Mouse (Mus musculus) heart, postnatal 25 days (tissue): Measurements from ENCODE around the gene Ankmy2. TPM values are rescaled to one million over a fixed set of nuclear protein-coding genes. Genes with fewer than 3 reads are reported as not detected.

Source experiments
- DNase-seq: peaks from one replicate; pipeline ENCODE4 v3.0.0; 2022; ENCODE audit warnings: low spot score
- intact Hi-C: fragments of 180-260 bp; cut with DNase I; formaldehyde crosslinking; loops from one replicate; pipeline ENCODE4 v1.15.1; 2025
- total RNA-seq, 2 experiments: library from RNA; stranded (reverse); gene quantifications; 2 replicates each; pipeline ENCODE4 v1.2.3; 2021

The Ankmy2 gene
- 10 to 100 TPM; 15.5 to 17.1 TPM for total RNA-seq

DNA sequence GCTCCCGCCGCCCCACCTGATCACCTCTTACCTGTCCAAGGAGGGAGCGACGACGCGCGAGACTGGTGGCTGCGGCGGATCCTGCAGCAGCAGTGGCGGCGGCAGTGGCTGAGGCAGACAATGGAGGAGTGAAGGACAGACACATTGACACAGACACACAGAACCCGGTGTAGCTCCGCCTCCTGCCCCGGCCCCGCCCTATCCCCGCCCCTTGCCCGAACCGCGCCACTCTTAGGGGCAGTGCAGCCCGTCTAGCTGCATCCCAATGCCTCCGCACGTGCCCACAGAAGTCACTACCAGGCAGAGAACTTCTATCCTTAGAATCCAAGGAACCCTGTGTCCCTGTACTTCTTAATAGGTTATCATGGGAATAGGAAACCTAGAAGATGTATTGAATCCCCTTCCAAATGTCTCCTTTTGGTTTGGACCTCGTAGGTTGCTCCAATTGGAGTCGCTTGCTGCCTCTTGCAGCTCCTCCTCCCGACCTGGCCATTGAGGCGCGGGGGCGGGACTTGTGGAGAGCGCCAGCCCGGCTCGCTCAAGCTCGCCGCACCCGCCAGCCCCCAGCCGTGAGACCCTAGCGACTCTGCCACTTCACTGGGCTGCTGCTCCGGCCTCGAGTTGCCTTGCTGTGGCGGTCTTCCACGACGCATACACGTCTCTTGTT is at the start of gene Ankmy2:
Gene Ankmy2, plus strand, starts transcription at position 478 of the 667 bp plus-strand sequence.
- peak; percentile 81 for DNase-seq
- intact Hi-C loops, result loop anchor here (5.0 kb wide), 2 partner anchors 44 to 129 kb away; no protein-coding TSS in a partner anchor

DNA sequence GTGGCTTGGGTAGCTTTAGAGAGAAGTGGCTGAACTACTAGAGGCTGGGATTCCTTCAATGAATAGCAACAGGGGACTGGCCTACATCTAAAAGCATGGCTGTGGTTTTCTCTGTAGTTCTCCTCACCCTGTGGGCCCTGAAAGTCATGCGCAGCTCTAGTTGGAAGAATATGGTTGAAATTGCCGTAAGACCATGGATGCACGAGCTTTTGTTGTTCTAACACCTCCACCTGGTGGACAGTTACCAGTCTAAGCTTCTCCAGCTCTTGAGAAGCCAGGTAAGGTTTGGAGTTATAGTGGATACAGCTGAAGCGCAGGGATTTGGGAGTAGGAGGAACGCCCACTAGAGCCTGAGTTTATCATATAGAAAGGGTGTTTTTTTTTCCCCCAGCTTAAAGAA is 48.5 kb upstream of the Ankmy2 start:
- intact Hi-C loops, result no loop called here
- no peak for DNase-seq

DNA sequence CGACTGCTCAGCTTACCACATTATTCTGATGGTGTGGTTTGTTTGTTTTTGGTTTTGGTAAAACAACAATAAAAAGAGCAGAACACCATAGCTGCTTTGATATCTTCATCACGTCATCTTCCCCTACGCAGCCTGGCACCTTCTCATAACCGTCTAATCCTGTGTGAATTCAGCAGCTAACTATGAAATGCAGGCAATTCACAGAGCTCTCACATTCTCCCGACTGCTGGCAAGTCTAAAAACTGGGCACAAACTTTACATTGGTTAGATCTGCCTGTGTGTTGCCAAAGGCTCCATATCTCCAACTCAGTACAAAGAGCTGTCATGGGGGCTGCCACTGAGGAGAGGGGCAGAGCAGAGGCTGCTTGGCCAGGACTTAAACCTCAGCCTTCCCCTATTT is 46.5 kb upstream of the Ankmy2 start:
- DNase-seq, result no peak
- intact Hi-C loops, result loop anchor here (5.0 kb wide), 2 partner anchors 47 to 213 kb away; partner anchors contain the start of genes Ankmy2 and Bzw2

DNA sequence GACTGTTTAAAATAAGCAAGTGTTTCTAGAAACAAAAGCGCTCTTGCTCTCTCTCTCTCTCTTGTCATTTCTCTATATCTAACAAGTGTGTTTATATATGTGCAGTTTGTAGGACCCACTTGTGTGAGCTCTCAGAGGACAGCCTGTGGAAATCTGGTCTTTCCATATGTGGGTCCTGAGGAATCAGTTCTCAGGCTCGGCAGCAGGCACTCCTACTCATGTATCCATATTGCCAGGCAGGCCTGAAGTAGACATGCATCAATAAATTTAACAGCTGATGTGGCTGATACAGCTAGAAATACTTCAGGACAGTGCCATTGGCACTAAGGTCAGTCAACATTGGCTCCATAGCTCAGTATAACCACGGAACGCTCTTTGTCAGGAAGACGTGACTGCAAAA is 45.8 kb upstream of the Ankmy2 start:
- DNase-seq, result no peak
- intact Hi-C loops, result loop anchor here (5.0 kb wide), 2 partner anchors 46 to 214 kb away; partner anchors contain the start of genes Ankmy2 and Bzw2

DNA sequence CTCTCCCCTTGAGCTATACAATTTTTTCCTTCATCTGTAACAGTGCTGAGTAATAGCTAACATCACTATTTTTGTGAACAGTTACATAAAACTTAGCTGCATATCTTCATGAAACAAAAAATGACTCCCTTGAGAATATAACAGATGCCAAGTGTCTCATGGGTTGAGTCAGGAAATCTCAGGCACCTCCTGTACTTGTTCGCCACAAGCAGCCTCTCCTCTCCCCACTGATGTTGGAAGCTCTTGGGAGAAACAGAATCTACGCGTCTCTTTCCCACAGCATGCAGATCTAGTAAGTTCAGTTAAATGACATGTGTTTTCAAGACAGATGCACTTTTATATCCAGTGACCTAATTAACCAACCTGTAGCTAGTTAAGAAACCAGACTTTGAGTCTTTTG is 44.8 kb upstream of the Ankmy2 start:
- intact Hi-C loops, result loop anchor here (5.0 kb wide), 2 partner anchors 45 to 215 kb away; partner anchors contain the start of genes Ankmy2 and Bzw2
- no peak for DNase-seq

DNA sequence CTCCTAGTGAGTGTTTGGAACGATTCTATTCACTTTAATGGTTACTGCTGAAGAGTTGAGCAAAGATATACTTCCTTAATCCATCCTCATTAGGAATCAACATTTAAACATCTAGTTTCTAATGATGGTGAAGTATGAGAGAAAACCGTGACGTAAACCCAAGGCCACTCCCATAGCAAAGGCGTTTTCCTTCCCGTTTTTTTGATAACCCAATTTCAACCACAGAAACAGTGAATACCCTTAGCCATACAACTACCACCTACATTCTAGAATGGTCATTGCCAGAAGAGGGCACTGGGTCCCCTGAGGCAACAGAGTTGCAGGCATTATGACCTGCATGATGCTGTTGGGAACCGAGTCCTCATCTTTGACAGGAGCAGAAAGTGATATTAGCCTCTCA is 39.8 kb upstream of the Ankmy2 start:
- intact Hi-C loops, result no loop called here

DNA sequence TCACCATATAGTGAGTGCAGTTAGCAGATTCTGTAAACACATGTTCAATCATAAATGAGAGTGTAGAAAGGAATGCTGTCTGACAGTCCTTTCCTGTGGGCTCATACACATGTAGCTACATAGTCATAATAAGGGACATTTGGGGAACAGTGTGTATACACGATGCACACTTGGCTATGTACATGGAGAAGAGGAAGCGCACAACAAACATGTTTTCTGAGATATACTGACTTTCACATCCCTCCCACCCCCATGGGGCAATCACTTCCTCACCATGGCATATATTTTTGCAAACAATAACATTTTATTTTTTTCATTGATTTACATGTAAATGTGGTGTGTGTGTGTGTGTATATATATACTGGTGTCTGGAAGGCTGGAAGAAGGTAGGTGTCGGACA is 37.7 kb upstream of the Ankmy2 start:
- intact Hi-C loops, result no loop called here
- DNase-seq, result no peak

More for the DNA sequence above, 39.8 kb upstream of the Ankmy2 start:
- no peak for DNase-seq

DNA sequence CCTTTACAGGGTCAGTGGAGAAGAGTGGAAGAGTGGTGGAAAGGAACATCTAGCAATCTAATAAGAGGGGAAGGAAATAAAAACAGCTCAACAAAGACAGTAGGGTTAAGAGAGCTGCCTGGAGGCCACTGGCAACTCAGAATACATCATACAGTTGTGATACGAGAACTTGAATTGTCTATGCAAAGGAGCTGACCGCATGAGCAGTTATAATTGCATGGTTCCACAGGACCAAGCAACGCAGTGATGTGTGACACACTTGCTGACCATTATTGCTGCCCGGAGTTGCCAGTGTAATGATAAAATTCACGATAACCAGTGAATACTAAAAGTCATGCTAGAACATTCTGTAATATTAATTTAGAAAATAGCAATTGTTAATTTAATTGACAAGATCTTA is 30.9 kb upstream of the Ankmy2 start:
- no peak for DNase-seq
- intact Hi-C loops, result no loop called here

DNA sequence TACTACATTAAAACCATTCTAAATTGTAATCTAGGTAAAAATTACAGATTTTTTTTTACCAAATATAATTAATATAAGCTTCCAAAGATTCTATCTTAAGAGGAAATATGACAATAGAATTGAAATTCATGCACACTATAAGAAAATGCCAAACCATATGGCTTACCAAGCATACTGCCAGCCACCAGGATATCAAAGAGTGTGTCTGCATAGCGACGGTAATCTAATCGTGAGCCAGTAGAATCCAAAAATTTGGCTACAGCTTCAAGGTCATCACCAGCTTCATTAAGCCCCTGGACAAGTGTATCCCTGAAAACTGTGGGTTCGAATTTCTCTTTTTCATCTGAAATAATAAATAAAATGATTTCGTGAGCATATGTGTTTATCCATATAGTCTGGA is 27.1 kb upstream of the Ankmy2 start:
- intact Hi-C loops, result no loop called here
- no peak for DNase-seq

DNA sequence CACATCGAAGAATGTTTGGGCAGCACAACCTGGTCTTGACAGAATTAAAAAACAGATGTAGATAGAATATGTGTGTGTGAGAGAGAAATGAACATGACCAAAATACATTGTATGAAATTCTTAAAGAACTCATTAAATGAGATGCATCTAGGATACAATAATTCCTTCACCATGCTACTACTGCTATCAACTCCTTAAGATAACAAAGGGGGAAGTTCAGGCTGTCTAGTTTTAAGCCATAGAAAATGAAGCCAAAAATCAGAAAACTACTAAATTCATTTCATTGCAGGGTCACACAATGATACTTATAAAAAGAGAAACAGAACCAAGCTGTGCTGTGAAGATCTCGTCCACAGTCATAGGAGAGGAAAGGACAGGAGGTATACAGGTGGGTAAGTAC is 24.7 kb upstream of the Ankmy2 start:
- intact Hi-C loops, result no loop called here
- no peak for DNase-seq

DNA sequence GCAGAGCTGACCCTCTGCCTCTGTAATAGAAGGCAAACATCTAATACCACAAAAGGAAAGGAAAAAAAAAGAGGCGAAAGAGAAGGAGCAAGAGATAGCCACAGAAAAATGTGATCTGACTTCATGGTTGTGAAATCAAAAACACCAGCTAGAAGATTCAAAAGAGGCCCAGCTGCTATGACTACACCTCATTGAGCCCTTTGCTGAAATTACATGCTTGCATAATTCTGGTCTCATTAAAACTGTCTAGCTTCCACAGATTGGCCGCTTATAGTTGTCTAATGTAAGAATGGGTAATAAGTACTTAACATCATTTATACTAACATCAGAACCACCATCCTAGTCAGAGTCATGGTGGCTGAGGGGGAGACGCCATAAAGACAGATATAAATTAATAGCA is 24.2 kb upstream of the Ankmy2 start:
- intact Hi-C loops, result no loop called here

DNA sequence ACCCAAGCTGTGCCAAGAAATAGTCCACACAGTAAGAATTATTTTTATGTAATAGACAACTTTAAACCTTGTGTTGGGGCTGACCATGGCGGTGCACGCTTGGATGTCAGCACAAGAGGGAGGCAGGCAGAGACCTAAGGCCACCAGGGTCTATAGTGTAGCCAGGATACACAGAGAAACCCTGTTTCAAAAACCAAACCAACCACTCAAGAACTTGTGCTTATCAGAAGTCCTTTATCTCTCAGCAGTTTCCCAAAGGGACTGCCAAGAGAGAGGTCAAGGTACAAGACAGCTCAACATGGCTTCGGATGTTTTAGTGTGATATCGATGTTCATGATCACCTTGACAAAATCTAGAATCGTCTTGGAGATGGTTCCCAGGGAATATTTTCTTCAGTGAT is 23.4 kb upstream of the Ankmy2 start:
- DNase-seq, result no peak
- intact Hi-C loops, result no loop called here

More for the DNA sequence above, 24.2 kb upstream of the Ankmy2 start:
- DNase-seq, result no peak

DNA sequence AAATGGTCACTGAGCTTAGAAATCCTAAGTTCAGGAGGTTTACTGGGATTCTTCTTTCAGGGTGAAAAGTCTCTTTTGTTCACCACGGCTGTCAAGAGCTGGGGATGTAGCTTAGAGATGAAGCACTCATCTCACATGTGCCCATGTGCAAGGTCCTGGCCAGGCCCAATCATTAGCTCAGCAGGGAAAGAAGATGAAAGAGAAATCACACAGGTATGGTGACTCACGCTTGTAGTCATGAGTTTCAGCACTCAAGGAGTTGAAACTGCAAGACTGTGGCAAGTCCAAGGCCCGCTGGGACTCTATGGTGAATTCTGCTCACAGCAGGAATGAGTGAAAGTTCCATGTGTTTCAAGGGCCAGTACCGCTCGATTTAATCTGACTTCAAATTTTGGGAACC is 22.8 kb upstream of the Ankmy2 start:
- intact Hi-C loops, result no loop called here
- no peak for DNase-seq

DNA sequence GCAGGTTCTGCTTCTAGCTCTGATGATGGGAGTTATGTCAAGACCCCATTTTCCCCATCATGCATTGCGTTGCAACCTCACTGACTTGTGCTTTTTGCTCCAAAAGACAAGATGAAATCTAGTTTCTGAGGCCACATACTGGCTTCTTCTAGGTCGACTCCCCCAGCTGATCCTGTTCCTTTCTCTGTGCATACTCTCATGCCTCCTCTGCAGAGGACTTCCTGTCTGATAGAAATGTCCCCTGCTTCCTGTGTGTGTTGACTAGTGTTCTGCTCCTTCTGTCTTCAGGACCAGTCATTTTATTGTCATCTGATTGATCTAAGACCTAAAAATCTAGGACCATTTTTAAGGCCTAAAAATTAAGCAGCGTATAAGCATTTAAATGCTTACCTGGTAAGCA is 21.5 kb upstream of the Ankmy2 start:
- DNase-seq, result no peak
- intact Hi-C loops, result no loop called here

DNA sequence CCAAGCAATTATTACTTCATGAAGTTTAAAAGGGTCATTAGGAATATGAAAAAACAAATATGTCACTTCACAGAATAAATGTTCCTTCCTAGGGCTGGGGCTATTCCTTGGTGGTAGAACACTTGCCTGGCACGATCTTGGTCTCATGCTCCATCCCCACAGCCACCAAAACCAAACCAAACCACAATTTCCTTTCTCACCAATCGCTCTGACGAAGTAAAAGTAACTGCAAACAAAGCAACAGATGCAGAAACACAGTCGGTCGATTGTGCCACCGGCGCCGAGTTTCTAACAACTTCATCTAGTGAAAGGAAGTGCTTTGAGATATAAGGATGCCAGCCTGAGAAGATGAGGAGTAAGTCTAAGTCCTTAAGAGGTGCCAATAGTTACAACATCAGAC is 20.6 kb upstream of the Ankmy2 start:
- intact Hi-C loops, result no loop called here
- DNase-seq, result no peak

DNA sequence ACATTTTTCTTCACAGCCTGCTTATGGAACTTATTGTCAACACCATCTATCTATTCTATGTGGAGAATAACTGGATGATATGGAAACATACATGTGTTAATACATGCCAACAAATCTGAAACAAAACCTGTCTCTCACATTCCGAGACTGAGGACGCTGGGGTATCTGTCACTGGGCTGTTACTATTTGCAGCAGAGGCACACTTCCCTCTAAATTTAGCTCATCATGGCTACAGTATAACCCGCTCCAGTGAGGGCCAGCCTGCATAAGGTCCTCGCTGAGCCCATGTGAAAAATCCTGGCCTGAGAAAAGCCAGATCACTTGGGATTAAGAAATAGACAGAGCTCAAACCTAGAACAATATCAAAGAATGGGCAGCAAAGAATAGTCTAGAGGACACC is 19.7 kb upstream of the Ankmy2 start:
- intact Hi-C loops, result no loop called here
- DNase-seq, result no peak

DNA sequence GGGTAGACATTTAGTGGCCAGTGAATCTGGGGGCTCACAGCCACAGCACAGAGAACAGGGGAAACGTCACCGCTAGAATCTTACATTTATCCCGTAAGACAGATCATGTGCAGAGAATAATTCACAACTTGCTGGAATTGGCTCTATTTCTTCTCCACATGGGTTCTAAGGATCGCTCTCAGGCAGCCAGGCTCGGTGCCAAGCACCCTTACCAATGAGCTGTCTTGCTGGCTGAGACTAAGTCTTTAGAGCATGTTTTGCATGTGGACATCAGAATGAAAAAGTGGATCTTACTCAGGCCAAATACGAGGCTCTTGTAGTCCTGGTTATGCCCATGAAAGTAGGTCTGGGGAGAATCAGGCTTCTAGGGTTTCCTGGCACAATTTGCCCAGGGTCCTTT is 16.5 kb upstream of the Ankmy2 start:
- intact Hi-C loops, result no loop called here
- DNase-seq, result no peak

DNA sequence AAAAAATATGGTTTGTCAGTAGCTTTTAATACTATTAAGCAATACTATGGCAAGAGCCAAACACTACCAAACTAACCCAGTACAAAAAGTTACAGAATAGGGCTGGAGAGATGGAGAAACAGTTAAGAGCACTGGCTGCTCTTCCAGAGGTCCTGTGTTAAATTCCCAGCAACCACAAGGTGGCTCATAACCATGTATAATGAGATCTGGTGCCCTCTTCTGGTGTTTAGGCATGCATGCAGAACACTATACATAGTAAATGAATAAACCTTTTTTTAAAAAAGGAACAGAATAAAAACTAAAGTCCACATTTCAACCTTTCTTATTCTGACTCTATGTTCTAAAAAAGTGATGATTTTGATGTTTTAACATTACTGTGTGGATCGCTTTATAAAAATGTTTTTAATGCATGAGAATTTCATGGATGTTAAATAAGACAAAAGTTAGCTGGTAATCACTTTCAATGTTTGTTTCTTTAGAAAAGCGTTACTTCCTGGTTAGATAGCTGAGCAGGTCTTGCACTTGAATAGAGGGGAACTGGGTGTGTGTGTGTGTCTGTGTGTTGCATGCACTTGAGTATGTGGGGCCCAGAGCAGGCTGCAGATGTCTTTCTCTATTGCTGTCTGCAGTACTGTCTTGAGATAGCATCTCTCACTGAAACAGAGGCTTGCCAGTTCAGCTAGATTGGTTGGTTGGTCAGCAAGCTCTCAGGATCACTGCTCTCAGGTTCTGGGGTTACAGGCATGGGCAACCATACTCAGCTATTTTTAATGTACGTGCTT is 10.5 kb upstream of the Ankmy2 start:
- intact Hi-C loops, result no loop called here
- no peak for DNase-seq

DNA sequence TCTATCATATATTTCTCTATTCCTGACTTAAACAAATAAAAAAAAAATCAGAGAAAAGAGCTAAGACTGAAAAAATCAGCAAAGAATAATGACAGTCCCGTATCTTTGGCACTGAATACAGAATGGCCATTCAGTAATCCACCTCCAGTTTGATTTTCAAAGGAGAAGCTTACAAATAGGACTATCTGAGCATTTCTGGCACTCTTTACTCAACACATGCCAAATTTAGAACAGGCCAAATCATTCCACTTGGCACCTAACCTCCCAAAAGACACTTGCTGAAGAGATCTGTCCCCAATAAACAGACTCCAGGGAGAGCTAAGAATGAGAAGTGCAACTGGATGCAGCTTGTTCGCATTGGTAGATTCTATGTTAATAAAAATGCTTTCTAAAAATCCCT is 6.6 kb upstream of the Ankmy2 start:
- intact Hi-C loops, result no loop called here
- DNase-seq, result no peak

DNA sequence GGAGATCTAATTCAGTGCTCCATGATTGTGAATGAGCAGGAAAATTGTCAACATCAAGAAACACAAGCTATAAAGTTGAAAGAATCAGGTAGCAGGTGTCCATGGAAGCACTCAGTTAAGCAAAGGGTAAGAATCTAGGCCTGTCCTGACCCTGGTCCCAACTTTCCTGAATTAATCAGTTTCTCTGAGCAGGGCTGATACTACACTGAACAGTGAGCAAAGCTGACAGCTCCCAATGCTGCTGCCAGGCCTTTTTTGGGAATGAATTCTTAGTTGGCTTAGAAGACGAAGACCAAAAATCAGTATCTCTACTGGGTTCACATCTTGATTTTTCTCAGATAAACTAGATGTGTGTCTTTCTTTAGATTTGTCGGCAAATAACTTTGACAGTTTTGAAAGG is 6.2 kb upstream of the Ankmy2 start:
- intact Hi-C loops, result no loop called here
- DNase-seq, result no peak

DNA sequence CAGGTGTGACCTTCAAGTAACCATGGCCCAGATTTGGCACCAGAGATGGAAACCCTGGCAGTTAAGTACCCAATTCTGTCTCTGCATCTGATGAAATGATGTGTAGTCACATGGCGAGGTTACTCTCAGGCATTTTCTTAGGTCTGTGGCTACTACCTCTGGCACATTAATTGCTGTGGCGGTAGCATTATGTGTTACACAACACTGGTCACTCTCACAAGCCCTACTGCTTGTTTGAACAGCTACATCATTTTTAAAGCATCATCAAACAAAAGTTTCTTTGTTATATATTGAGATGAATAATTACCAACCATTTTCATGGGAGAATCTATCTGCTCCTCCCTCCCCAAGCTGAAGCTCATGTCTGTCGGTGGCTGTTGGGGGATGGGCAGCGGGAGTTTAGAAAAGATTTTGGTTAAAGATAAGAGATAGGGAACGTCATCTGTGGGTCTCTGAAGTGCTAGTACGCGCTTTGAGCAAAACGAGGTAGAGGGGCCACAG is 1.7 kb upstream of the Ankmy2 start:
- intact Hi-C loops, result loop anchor here (5.0 kb wide), 2 partner anchors 43 to 128 kb away; no protein-coding TSS in a partner anchor
- no peak for DNase-seq
